Mouse (Mus musculus): ENCODE measurements around the gene Acsbg1. TPM values are rescaled to one million over a fixed set of nuclear protein-coding genes. Genes with fewer than 3 reads are reported as not detected.
A peak's percentile ranks its signal among the peaks of the same experiment; 100 is the strongest.

Gene Acsbg1
- polyA plus RNA-seq, 1 experiment from 2014 or later = 0.43 TPM

GRCm38 (mm10) chr9:54682846-54683245 is 21.2 kb upstream of the Acsbg1 start:
- Histone ChIP-seq H3K36me3 (ENCODE audit: control insufficient read depth, insufficient read depth, low read length) (no peaks in the 10 kb centered on the region), H3K27ac (ENCODE audit: low read length) (no peak overlapping the region), H3K4me1 (replicated peaks; ENCODE audit: control insufficient read depth, insufficient read depth, low read length) (no peaks in the 10 kb centered on the region), H3K4me2 (ENCODE audit: low read depth, low read length) (no peak overlapping the region), H3K9ac (ENCODE audit: low read length) (no peak overlapping the region), H3K27me3 (ENCODE audit: control insufficient read depth, insufficient read depth, low read depth, low read length) (no peaks in the 10 kb centered on the region), H3K4me3 (ENCODE audit: low read length) (no peak overlapping the region), H3K9me3 (ENCODE audit: control insufficient read depth, low read length) (no peaks in the 10 kb centered on the region)
- WGBS = 66% methylated on average over 4 of the region's 4 CpGs
- no peak for ATAC-seq (ENCODE audit: low read depth)

GRCm38 (mm10) chr9:54676531-54676986 is 14.9 kb upstream of the Acsbg1 start:
- Histone ChIP-seq H3K27ac (ENCODE audit: low read length) (no peak overlapping the region), H3K4me1 (replicated peaks; ENCODE audit: control insufficient read depth, insufficient read depth, low read length) (no peaks in the 10 kb centered on the region), H3K9me3 (ENCODE audit: control insufficient read depth, low read length) (no peaks in the 10 kb centered on the region), H3K9ac (ENCODE audit: low read length) (peak overlapping the region; percentile 40), H3K36me3 (ENCODE audit: control insufficient read depth, insufficient read depth, low read length) (no peaks in the 10 kb centered on the region), H3K4me2 (ENCODE audit: low read depth, low read length) (peak overlapping the region; percentile 57), H3K27me3 (ENCODE audit: control insufficient read depth, insufficient read depth, low read depth, low read length) (no peaks in the 10 kb centered on the region; the same call in 1 of the 2 replicates), H3K4me3 (ENCODE audit: low read length) (peak overlapping the region; percentile 43)
- 1% methylated on average over 14 of the region's 14 CpGs for WGBS
- ATAC-seq (ENCODE audit: low read depth) = peak; percentile 71

DNA sequence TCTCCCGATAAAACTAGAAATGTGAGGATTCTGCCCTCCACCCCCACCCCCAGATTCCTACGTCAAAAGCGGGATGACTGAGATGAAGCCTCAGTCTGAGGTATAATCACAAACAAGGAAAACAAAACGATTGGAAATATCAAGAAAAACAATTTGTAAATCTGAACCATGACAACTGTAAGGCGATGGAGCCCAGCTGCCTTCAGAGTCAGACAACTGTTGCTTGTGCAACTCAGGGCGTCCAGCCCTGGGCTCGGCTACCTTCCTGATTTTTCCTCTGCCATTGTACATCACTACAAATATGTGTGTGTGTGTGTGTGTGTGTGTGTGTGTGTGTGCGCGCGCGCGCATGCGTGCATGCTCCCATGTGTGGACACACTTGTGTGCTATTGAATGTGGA is 12.2 kb upstream of the Acsbg1 start:
- Histone ChIP-seq H3K36me3 (ENCODE audit: control insufficient read depth, insufficient read depth, low read length) (no peaks in the 10 kb centered on the region), H3K4me3 (ENCODE audit: low read length) (no peak overlapping the region), H3K27me3 (ENCODE audit: control insufficient read depth, insufficient read depth, low read depth, low read length) (no peaks in the 10 kb centered on the region; the same call in 1 of the 2 replicates), H3K4me1 (replicated peaks; ENCODE audit: control insufficient read depth, insufficient read depth, low read length) (no peaks in the 10 kb centered on the region), H3K9ac (ENCODE audit: low read length) (no peak overlapping the region), H3K27ac (ENCODE audit: low read length) (no peak overlapping the region), H3K9me3 (ENCODE audit: control insufficient read depth, low read length) (no peaks in the 10 kb centered on the region), H3K4me2 (ENCODE audit: low read depth, low read length) (no peak overlapping the region)
- WGBS = 67% methylated on average over 13 of the region's 13 CpGs
- no peak; the same call in 1 of the 2 replicates for ATAC-seq (ENCODE audit: low read depth)

DNA sequence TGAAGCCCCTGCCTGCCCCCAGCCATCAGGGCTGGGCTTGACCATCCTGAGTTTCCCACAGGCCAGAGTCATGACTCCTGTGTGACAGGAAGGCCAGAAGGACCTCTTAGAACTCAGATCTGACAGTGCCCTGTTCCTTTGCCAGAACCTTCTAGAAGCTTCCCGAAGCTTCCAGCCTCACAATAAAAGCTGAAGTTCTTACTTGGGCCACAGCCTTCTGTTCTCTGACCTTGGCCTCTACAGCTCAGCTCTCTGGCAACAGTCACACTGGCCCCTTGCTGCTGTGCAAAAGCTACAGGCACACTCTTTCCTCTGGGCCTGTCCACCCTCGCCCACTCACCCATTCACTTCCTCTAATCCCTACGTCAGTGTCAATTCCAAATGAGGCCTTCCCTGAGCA is 10.3 kb upstream of the Acsbg1 start:
- H3K4me3 ChIP-seq (ENCODE audit: low read length) = no peak overlapping the region
- H3K9ac ChIP-seq (ENCODE audit: low read length) = no peak overlapping the region
- H3K36me3 ChIP-seq (ENCODE audit: control insufficient read depth, insufficient read depth, low read length) = no peaks in the 10 kb centered on the region
- H3K27ac ChIP-seq (ENCODE audit: low read length) = no peak overlapping the region
- H3K4me1 ChIP-seq (replicated peaks; ENCODE audit: control insufficient read depth, insufficient read depth, low read length) = no peaks in the 10 kb centered on the region
- no peak overlapping the region for H3K4me2 ChIP-seq (ENCODE audit: low read depth, low read length)
- H3K9me3 ChIP-seq (ENCODE audit: control insufficient read depth, low read length) = no peaks in the 10 kb centered on the region
- no peak for ATAC-seq (ENCODE audit: low read depth)
- no peaks in the 10 kb centered on the region for H3K27me3 ChIP-seq (ENCODE audit: control insufficient read depth, insufficient read depth, low read depth, low read length)
- 67% methylated on average over 3 of the region's 3 CpGs for WGBS

DNA sequence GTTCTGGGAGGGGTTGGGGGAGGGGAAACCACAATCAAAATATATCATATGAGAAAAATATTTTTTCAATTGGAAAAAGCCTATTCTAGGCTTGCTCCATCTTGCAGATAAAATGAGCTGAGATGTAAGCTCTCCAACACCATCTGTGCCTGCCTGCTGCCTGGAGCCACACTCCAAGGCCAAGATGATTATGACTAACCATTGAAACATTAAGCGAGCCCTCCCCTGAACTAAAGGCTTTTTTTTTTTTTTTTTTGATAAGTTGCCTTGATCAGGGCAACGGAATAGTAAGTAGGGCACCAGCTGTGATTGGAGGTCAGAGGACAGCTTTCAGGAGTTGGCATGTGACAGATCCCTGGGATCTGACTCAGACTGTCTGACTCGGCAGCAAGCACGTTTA is 6.8 kb upstream of the Acsbg1 start:
- no peaks in the 10 kb centered on the region for H3K27me3 ChIP-seq (ENCODE audit: control insufficient read depth, insufficient read depth, low read depth, low read length)
- no peaks in the 10 kb centered on the region for H3K4me1 ChIP-seq (replicated peaks; ENCODE audit: control insufficient read depth, insufficient read depth, low read length)
- no peak for ATAC-seq (ENCODE audit: low read depth)
- no peak overlapping the region for H3K4me3 ChIP-seq (ENCODE audit: low read length)
- no peaks in the 10 kb centered on the region for H3K36me3 ChIP-seq (ENCODE audit: control insufficient read depth, insufficient read depth, low read length)
- no peak overlapping the region for H3K9ac ChIP-seq (ENCODE audit: low read length)
- no peak overlapping the region for H3K27ac ChIP-seq (ENCODE audit: low read length)
- no peaks in the 10 kb centered on the region for H3K9me3 ChIP-seq (ENCODE audit: control insufficient read depth, low read length)
- no peak overlapping the region for H3K4me2 ChIP-seq (ENCODE audit: low read depth, low read length)
- WGBS = 57% methylated on average over 4 of the region's 4 CpGs

- no peaks in the 10 kb centered on the region for H3K4me1 ChIP-seq (replicated peaks; ENCODE audit: control insufficient read depth, insufficient read depth, low read length)
- H3K4me2 ChIP-seq (ENCODE audit: low read depth, low read length) = no peak overlapping the region
- H3K4me3 ChIP-seq (ENCODE audit: low read length) = no peak overlapping the region
- no peaks in the 10 kb centered on the region for H3K36me3 ChIP-seq (ENCODE audit: control insufficient read depth, insufficient read depth, low read length)
- WGBS = 93% methylated on average over 3 of the region's 3 CpGs
- no peaks in the 10 kb centered on the region for H3K9me3 ChIP-seq (ENCODE audit: control insufficient read depth, low read length)
- H3K27me3 ChIP-seq (ENCODE audit: control insufficient read depth, insufficient read depth, low read depth, low read length) = no peaks in the 10 kb centered on the region
- ATAC-seq (ENCODE audit: low read depth) = no peak
- H3K27ac ChIP-seq (ENCODE audit: low read length) = no peak overlapping the region
- no peak overlapping the region for H3K9ac ChIP-seq (ENCODE audit: low read length)
Observed at GRCm38 (mm10) chr9:54666116-54666515, 4.4 kb upstream of the Acsbg1 start.

GRCm38 (mm10) chr9:54664358-54664757 is 2.7 kb upstream of the Acsbg1 start:
- Histone ChIP-seq H3K27me3 (ENCODE audit: control insufficient read depth, insufficient read depth, low read depth, low read length) (no peaks in the 10 kb centered on the region), H3K27ac (ENCODE audit: low read length) (no peak overlapping the region), H3K4me3 (ENCODE audit: low read length) (no peak overlapping the region), H3K4me2 (ENCODE audit: low read depth, low read length) (no peak overlapping the region), H3K4me1 (replicated peaks; ENCODE audit: control insufficient read depth, insufficient read depth, low read length) (no peaks in the 10 kb centered on the region), H3K9ac (ENCODE audit: low read length) (no peak overlapping the region), H3K9me3 (ENCODE audit: control insufficient read depth, low read length) (no peaks in the 10 kb centered on the region), H3K36me3 (ENCODE audit: control insufficient read depth, insufficient read depth, low read length) (no peaks in the 10 kb centered on the region)
- 63% methylated on average over 9 of the region's 9 CpGs for WGBS
- ATAC-seq (ENCODE audit: low read depth) = no peak

- H3K4me3 ChIP-seq (ENCODE audit: low read length) = no peak overlapping the region
- H3K4me2 ChIP-seq (ENCODE audit: low read depth, low read length) = no peak overlapping the region
- H3K9me3 ChIP-seq (ENCODE audit: control insufficient read depth, low read length) = no peaks in the 10 kb centered on the region
- no peak overlapping the region for H3K27ac ChIP-seq (ENCODE audit: low read length)
- no peak overlapping the region for H3K9ac ChIP-seq (ENCODE audit: low read length)
- no peaks in the 10 kb centered on the region for H3K27me3 ChIP-seq (ENCODE audit: control insufficient read depth, insufficient read depth, low read depth, low read length)
- no peaks in the 10 kb centered on the region for H3K36me3 ChIP-seq (ENCODE audit: control insufficient read depth, insufficient read depth, low read length)
- H3K4me1 ChIP-seq (replicated peaks; ENCODE audit: control insufficient read depth, insufficient read depth, low read length) = no peaks in the 10 kb centered on the region
- no peak for ATAC-seq (ENCODE audit: low read depth)
- WGBS = 59% methylated on average over 6 of the region's 6 CpGs
Observed at GRCm38 (mm10) chr9:54658773-54659172, 2.9 kb downstream of the Acsbg1 start.

- WGBS = 74% methylated on average over 6 of the region's 6 CpGs
- no peak for ATAC-seq (ENCODE audit: low read depth)
- Histone ChIP-seq H3K9me3 (ENCODE audit: control insufficient read depth, low read length) (no peaks in the 10 kb centered on the region), H3K4me1 (replicated peaks; ENCODE audit: control insufficient read depth, insufficient read depth, low read length) (no peaks in the 10 kb centered on the region), H3K36me3 (ENCODE audit: control insufficient read depth, insufficient read depth, low read length) (no peaks in the 10 kb centered on the region), H3K4me2 (ENCODE audit: low read depth, low read length) (no peak overlapping the region), H3K27me3 (ENCODE audit: control insufficient read depth, insufficient read depth, low read depth, low read length) (no peaks in the 10 kb centered on the region), H3K4me3 (ENCODE audit: low read length) (no peak overlapping the region), H3K9ac (ENCODE audit: low read length) (no peak overlapping the region), H3K27ac (ENCODE audit: low read length) (no peak overlapping the region)
Observed at GRCm38 (mm10) chr9:54656402-54656801, 5.3 kb downstream of the Acsbg1 start.

- WGBS = 57% methylated on average over 2 of the region's 2 CpGs
- Histone ChIP-seq H3K27me3 (ENCODE audit: control insufficient read depth, insufficient read depth, low read depth, low read length) (no peaks in the 10 kb centered on the region), H3K36me3 (ENCODE audit: control insufficient read depth, insufficient read depth, low read length) (no peaks in the 10 kb centered on the region), H3K9me3 (ENCODE audit: control insufficient read depth, low read length) (no peaks in the 10 kb centered on the region), H3K4me2 (ENCODE audit: low read depth, low read length) (no peak overlapping the region), H3K4me1 (replicated peaks; ENCODE audit: control insufficient read depth, insufficient read depth, low read length) (no peaks in the 10 kb centered on the region), H3K27ac (ENCODE audit: low read length) (no peak overlapping the region), H3K9ac (ENCODE audit: low read length) (no peak overlapping the region), H3K4me3 (ENCODE audit: low read length) (no peak overlapping the region)
- ATAC-seq (ENCODE audit: low read depth) = no peak
Observed at GRCm38 (mm10) chr9:54655846-54656245, 5.8 kb downstream of the Acsbg1 start.

Measured in lung, embryonic 16.5 days (tissue).